Mouse (Mus musculus) forebrain, embryonic 15.5 days (tissue): Measurements from ENCODE around the gene Specc1. TPM values are rescaled to one million over a fixed set of nuclear protein-coding genes. Genes with fewer than 3 reads are reported as not detected.
A peak's percentile ranks its signal among the peaks of the same experiment; 100 is the strongest.

ENCODE experiments used
- ATAC-seq: fragments of 200-750 bp; cut with Nextera tagmentation; replicated peaks from 2 replicates; pipeline ENCODE4 v1.8.0; 2017; ENCODE audit warnings: mild to moderate bottlenecking, moderate TSS enrichment, moderate library complexity
- H3K27ac ChIP-seq: fragments of 300-500 bp; sonication (generic); replicated peaks from 2 replicates; pipeline ENCODE4 v1.5.1; 2015; ENCODE audit warnings: mild to moderate bottlenecking, inconsistent platforms
- H3K27me3 ChIP-seq: fragments of 300-500 bp; sonication (generic); 2 replicates; pipeline ENCODE4 v1.6.1; 2015; ENCODE audit warnings: inconsistent platforms
- H3K36me3 ChIP-seq: fragments of 300-500 bp; sonication (generic); 2 replicates; pipeline ENCODE4 v1.6.1; 2015; ENCODE audit warnings: mild to moderate bottlenecking, inconsistent platforms
- H3K4me1 ChIP-seq: fragments of 300-500 bp; sonication (generic); 2 replicates; pipeline ENCODE4 v1.6.1; 2015; ENCODE audit warnings: inconsistent platforms
- H3K4me2 ChIP-seq: fragments of 300-500 bp; sonication (generic); replicated peaks from 2 replicates; pipeline ENCODE4 v1.6.1; 2015; ENCODE audit warnings: mild to moderate bottlenecking, inconsistent platforms
- H3K4me3 ChIP-seq: fragments of 300-500 bp; sonication (generic); 2 replicates; pipeline ENCODE4 v1.5.1; 2015; ENCODE audit warnings: mild to moderate bottlenecking, inconsistent platforms
- H3K9ac ChIP-seq: fragments of 300-500 bp; sonication (generic); replicated peaks from 2 replicates; pipeline ENCODE4 v1.6.1; 2015; ENCODE audit warnings: mild to moderate bottlenecking, inconsistent platforms
- H3K9me3 ChIP-seq: fragments of 300-500 bp; sonication (generic); 2 replicates; pipeline ENCODE4 v1.6.1; 2016; ENCODE audit warnings: inconsistent platforms
- WGBS: fragments of 180-500 bp; shearing (Covaris S2); methylation state at CpG from one replicate; pipeline ENCODE4 v1.1.7; 2015; ENCODE audit warnings: mixed read lengths; 5-methylcytosine and 5-hydroxymethylcytosine counted together
- polyA plus RNA-seq: library from polyadenylated mRNA; unstranded; fragments of >200 nt; fragmentation: Nextera tagmentation; extraction: Ambion mirVana; gene quantifications from 2 replicates; pipeline ENCODE4 v1.2.1, GENCODE M21; 2015

Gene Specc1
- polyA plus RNA-seq, 1 experiment from 2014 or later = 11.7 TPM

GRCm38 (mm10) chr11:62035220-62035619 is 78.7 kb downstream of the Specc1 start:
- Histone ChIP-seq H3K27ac (no peak overlapping the region), H3K27me3 (no peaks in the 10 kb centered on the region), H3K4me1 (no peaks in the 10 kb centered on the region), H3K9ac (no peak overlapping the region), H3K4me3 (no peak overlapping the region), H3K9me3 (no peaks in the 10 kb centered on the region), H3K4me2 (no peak overlapping the region), H3K36me3 (no peaks in the 10 kb centered on the region)
- WGBS = 91% methylated on average over 1 of the region's 1 CpGs
- ATAC-seq = no peak

- Histone ChIP-seq H3K4me1 (no peaks in the 10 kb centered on the region), H3K27ac (no peak overlapping the region), H3K36me3 (no peaks in the 10 kb centered on the region), H3K4me3 (no peak overlapping the region), H3K4me2 (no peak overlapping the region), H3K27me3 (no peaks in the 10 kb centered on the region), H3K9ac (no peak overlapping the region), H3K9me3 (no peaks in the 10 kb centered on the region)
- WGBS = 72% methylated on average over 2 of the region's 2 CpGs
- ATAC-seq = no peak
These were observed 83.6 kb downstream of the Specc1 start for GRCm38 (mm10) chr11:62040122-62040521.

GRCm38 (mm10) chr11:62044627-62045026 is 88.1 kb downstream of the Specc1 start:
- no peak for ATAC-seq
- WGBS = 37% methylated on average over 3 of the region's 3 CpGs
- H3K9ac ChIP-seq = no peak overlapping the region

GRCm38 (mm10) chr11:62045964-62046363 is 89.4 kb downstream of the Specc1 start:
- no peak overlapping the region for H3K9ac ChIP-seq
- H3K36me3 ChIP-seq = no peaks in the 10 kb centered on the region
- H3K27me3 ChIP-seq = no peaks in the 10 kb centered on the region
- no peak overlapping the region for H3K27ac ChIP-seq
- H3K9me3 ChIP-seq = no peaks in the 10 kb centered on the region
- H3K4me1 ChIP-seq = no peaks in the 10 kb centered on the region; the same call in 1 of the 2 replicates
- no peak for ATAC-seq
- WGBS = 51% methylated on average over 2 of the region's 2 CpGs
- H3K4me3 ChIP-seq = no peak overlapping the region
- no peak overlapping the region for H3K4me2 ChIP-seq

More at GRCm38 (mm10) chr11:62044627-62045026, 88.1 kb downstream of the Specc1 start:
- H3K27me3 ChIP-seq = no peaks in the 10 kb centered on the region
- H3K36me3 ChIP-seq = no peaks in the 10 kb centered on the region
- no peak overlapping the region for H3K4me3 ChIP-seq
- no peaks in the 10 kb centered on the region for H3K9me3 ChIP-seq
- H3K27ac ChIP-seq = no peak overlapping the region
- H3K4me1 ChIP-seq = no peaks in the 10 kb centered on the region; the same call in 1 of the 2 replicates
- H3K4me2 ChIP-seq = no peak overlapping the region

GRCm38 (mm10) chr11:62047817-62048640 is 91.5 kb downstream of the Specc1 start:
- peak; percentile 70 for ATAC-seq
- Histone ChIP-seq H3K4me1 (no peaks in the 10 kb centered on the region; the same call in 1 of the 2 replicates), H3K27me3 (no peaks in the 10 kb centered on the region), H3K4me3 (no peak overlapping the region), H3K9ac (no peak overlapping the region), H3K27ac (no peak overlapping the region), H3K4me2 (no peak overlapping the region), H3K36me3 (no peaks in the 10 kb centered on the region), H3K9me3 (no peaks in the 10 kb centered on the region)
- WGBS = 33% methylated on average over 9 of the region's 9 CpGs

- H3K27ac ChIP-seq = no peak overlapping the region
These were observed 92.6 kb downstream of the Specc1 start for GRCm38 (mm10) chr11:62049170-62049569.

GRCm38 (mm10) chr11:62050356-62051330 is 94.1 kb downstream of the Specc1 start:
- Histone ChIP-seq H3K4me2 (no peak overlapping the region), H3K9ac (no peak overlapping the region), H3K4me1 (no peaks in the 10 kb centered on the region; the same call in 1 of the 2 replicates), H3K4me3 (no peak overlapping the region), H3K9me3 (no peaks in the 10 kb centered on the region), H3K27ac (no peak overlapping the region), H3K36me3 (no peaks in the 10 kb centered on the region), H3K27me3 (no peaks in the 10 kb centered on the region)
- no peak for ATAC-seq
- 70% methylated on average over 8 of the region's 8 CpGs for WGBS

More at GRCm38 (mm10) chr11:62049170-62049569, 92.6 kb downstream of the Specc1 start:
- ATAC-seq = no peak
- Histone ChIP-seq H3K27me3 (no peaks in the 10 kb centered on the region), H3K36me3 (no peaks in the 10 kb centered on the region), H3K9me3 (no peaks in the 10 kb centered on the region), H3K4me2 (no peak overlapping the region), H3K4me3 (no peak overlapping the region), H3K4me1 (no peaks in the 10 kb centered on the region; the same call in 1 of the 2 replicates), H3K9ac (no peak overlapping the region)

GRCm38 (mm10) chr11:62051487-62051886 is 94.9 kb downstream of the Specc1 start:
- WGBS = 93% methylated on average over 4 of the region's 4 CpGs
- Histone ChIP-seq H3K4me1 (no peaks in the 10 kb centered on the region; the same call in 1 of the 2 replicates), H3K27me3 (no peaks in the 10 kb centered on the region), H3K4me3 (no peak overlapping the region), H3K9ac (no peak overlapping the region), H3K4me2 (no peak overlapping the region), H3K36me3 (no peaks in the 10 kb centered on the region), H3K27ac (no peak overlapping the region), H3K9me3 (no peaks in the 10 kb centered on the region)
- ATAC-seq = no peak

GRCm38 (mm10) chr11:62053928-62054327 is 97.4 kb downstream of the Specc1 start:
- 4% methylated on average over 9 of the region's 9 CpGs for WGBS
- H3K4me3 ChIP-seq = no peak overlapping the region
- H3K9ac ChIP-seq = no peak overlapping the region
- ATAC-seq = no peak; the same call in 1 of the 2 replicates
- no peaks in the 10 kb centered on the region for H3K27me3 ChIP-seq
- H3K27ac ChIP-seq = no peak overlapping the region; the same call in 1 of the 2 replicates
- no peak overlapping the region for H3K4me2 ChIP-seq
- H3K36me3 ChIP-seq = no peaks in the 10 kb centered on the region
- H3K4me1 ChIP-seq = no peaks in the 10 kb centered on the region
- no peaks in the 10 kb centered on the region for H3K9me3 ChIP-seq

- Histone ChIP-seq H3K36me3 (no peaks in the 10 kb centered on the region), H3K9me3 (no peaks in the 10 kb centered on the region), H3K4me3 (no peak overlapping the region), H3K27ac (no peak overlapping the region), H3K9ac (no peak overlapping the region), H3K27me3 (no peaks in the 10 kb centered on the region), H3K4me1 (peaks cover 1% of the 10 kb centered on the region; the same call in 1 of the 2 replicates), H3K4me2 (no peak overlapping the region)
- ATAC-seq = no peak
- 62% methylated on average over 1 of the region's 1 CpGs for WGBS
These were observed 108.0 kb downstream of the Specc1 start for GRCm38 (mm10) chr11:62064565-62064964.

GRCm38 (mm10) chr11:62065655-62066054 is 109.1 kb downstream of the Specc1 start:
- ATAC-seq = no peak
- 62% methylated on average over 6 of the region's 6 CpGs for WGBS

GRCm38 (mm10) chr11:62069554-62069953 is 113.0 kb downstream of the Specc1 start:
- Histone ChIP-seq H3K27me3 (no peaks in the 10 kb centered on the region), H3K27ac (no peak overlapping the region), H3K4me1 (peaks cover 8% of the 10 kb centered on the region; the same call in 1 of the 2 replicates), H3K4me3 (no peak overlapping the region), H3K9me3 (no peaks in the 10 kb centered on the region), H3K9ac (no peak overlapping the region), H3K36me3 (no peaks in the 10 kb centered on the region), H3K4me2 (no peak overlapping the region)
- no peak for ATAC-seq
- 19% methylated on average over 2 of the region's 2 CpGs for WGBS

More at GRCm38 (mm10) chr11:62065655-62066054, 109.1 kb downstream of the Specc1 start:
- no peaks in the 10 kb centered on the region for H3K27me3 ChIP-seq
- H3K4me2 ChIP-seq = no peak overlapping the region
- H3K9me3 ChIP-seq = no peaks in the 10 kb centered on the region
- no peak overlapping the region for H3K4me3 ChIP-seq
- no peaks in the 10 kb centered on the region for H3K36me3 ChIP-seq
- H3K4me1 ChIP-seq = peaks cover 8% of the 10 kb centered on the region; the same call in 1 of the 2 replicates
- no peak overlapping the region for H3K9ac ChIP-seq
- H3K27ac ChIP-seq = no peak overlapping the region
